Mouse (Mus musculus) brown adipose tissue, adult 24 weeks (tissue): ENCODE measurements around the gene Mpp3. TPM values are rescaled to one million over a fixed set of nuclear protein-coding genes. Genes with fewer than 3 reads are reported as not detected.

Experiments used
- H3K27ac ChIP-seq: fragments of 200-500 bp; replicated peaks from 2 replicates; pipeline ENCODE4 v1.5.1; 2012; ENCODE audit warnings: low read depth, mild to moderate bottlenecking, low read length
- H3K4me1 ChIP-seq: fragments of 200-500 bp; 2 replicates; pipeline ENCODE4 v1.6.1; 2012; ENCODE audit warnings: low read length, mixed read lengths; ENCODE audit not compliant: control insufficient read depth, insufficient read depth, insufficient read length
- H3K4me3 ChIP-seq: fragments of 200-500 bp; 2 replicates; pipeline ENCODE4 v1.5.1; 2012; ENCODE audit warnings: low read depth, mild to moderate bottlenecking, low read length, moderate library complexity; ENCODE audit not compliant: insufficient read depth
- polyA plus RNA-seq: library from polyadenylated mRNA; stranded (reverse); fragments of >200 nt; gene quantifications from 2 replicates; pipeline ENCODE4 v1.2.4, GENCODE M21; 2012; ENCODE audit not compliant: missing spikeins, insufficient read depth, insufficient read length

The Mpp3 gene
- polyA plus RNA-seq, 1 experiment: 0.87 TPM

- Histone ChIP-seq H3K4me3 (no peak overlapping the region), H3K27ac (no peak overlapping the region), H3K4me1 (no peaks in the 10 kb centered on the region; the same call in 1 of the 2 replicates)
Measured at GRCm38 (mm10) chr11:102029304-102029703, 1.0 kb upstream of the Mpp3 start.

GRCm38 (mm10) chr11:102027361-102028017 is 772 bp downstream of the Mpp3 start:
- Histone ChIP-seq H3K27ac (no peak overlapping the region), H3K4me1 (no peaks in the 10 kb centered on the region; the same call in 1 of the 2 replicates), H3K4me3 (peak overlapping the region; percentile 68)

GRCm38 (mm10) chr11:102026694-102027360 is 1.4 kb downstream of the Mpp3 start:
- Histone ChIP-seq H3K4me3 (peak overlapping the region; percentile 68), H3K27ac (no peak overlapping the region), H3K4me1 (no peaks in the 10 kb centered on the region; the same call in 1 of the 2 replicates)

GRCm38 (mm10) chr11:102025991-102026660 is 2.1 kb downstream of the Mpp3 start:
- Histone ChIP-seq H3K4me1 (no peaks in the 10 kb centered on the region; the same call in 1 of the 2 replicates), H3K27ac (no peak overlapping the region), H3K4me3 (peak overlapping the region; percentile 68)

GRCm38 (mm10) chr11:102025354-102025753 is 2.9 kb downstream of the Mpp3 start:
- Histone ChIP-seq H3K4me1 (no peaks in the 10 kb centered on the region; the same call in 1 of the 2 replicates), H3K4me3 (no peak overlapping the region), H3K27ac (no peak overlapping the region)

GRCm38 (mm10) chr11:102024875-102025274 is 3.4 kb downstream of the Mpp3 start:
- Histone ChIP-seq H3K27ac (no peak overlapping the region), H3K4me3 (no peak overlapping the region), H3K4me1 (no peaks in the 10 kb centered on the region; the same call in 1 of the 2 replicates)

- H3K4me3 ChIP-seq: no peak overlapping the region
- H3K4me1 ChIP-seq: no peaks in the 10 kb centered on the region; the same call in 1 of the 2 replicates
- no peak overlapping the region for H3K27ac ChIP-seq
Measured at GRCm38 (mm10) chr11:102024084-102024758, 4.0 kb downstream of the Mpp3 start.

- Histone ChIP-seq H3K4me3 (no peak overlapping the region), H3K27ac (no peak overlapping the region)
Measured at GRCm38 (mm10) chr11:102023406-102023805, 4.9 kb downstream of the Mpp3 start.

GRCm38 (mm10) chr11:102021196-102021595 is 7.1 kb downstream of the Mpp3 start:
- Histone ChIP-seq H3K4me3 (no peak overlapping the region), H3K4me1 (no peaks in the 10 kb centered on the region; the same call in 1 of the 2 replicates), H3K27ac (no peak overlapping the region)

More at GRCm38 (mm10) chr11:102023406-102023805, 4.9 kb downstream of the Mpp3 start:
- H3K4me1 ChIP-seq: no peaks in the 10 kb centered on the region; the same call in 1 of the 2 replicates

- H3K4me3 ChIP-seq: no peak overlapping the region
- no peaks in the 10 kb centered on the region for H3K4me1 ChIP-seq
- H3K27ac ChIP-seq: no peak overlapping the region
Measured at GRCm38 (mm10) chr11:102019736-102020135, 8.5 kb downstream of the Mpp3 start.

- Histone ChIP-seq H3K4me3 (no peak overlapping the region), H3K27ac (no peak overlapping the region), H3K4me1 (no peaks in the 10 kb centered on the region)
Measured at GRCm38 (mm10) chr11:102016136-102016535, 12.1 kb downstream of the Mpp3 start.

- H3K27ac ChIP-seq: no peak overlapping the region
- peaks cover 3% of the 10 kb centered on the region; the same call in 1 of the 2 replicates for H3K4me1 ChIP-seq
- H3K4me3 ChIP-seq: no peak overlapping the region
Measured at GRCm38 (mm10) chr11:102015472-102015871, 12.8 kb downstream of the Mpp3 start.

- peaks cover 4% of the 10 kb centered on the region; the same call in 1 of the 2 replicates for H3K4me1 ChIP-seq
- no peak overlapping the region for H3K4me3 ChIP-seq
- no peak overlapping the region for H3K27ac ChIP-seq
Measured at GRCm38 (mm10) chr11:102013201-102013600, 15.1 kb downstream of the Mpp3 start.

GRCm38 (mm10) chr11:102011510-102011909 is 16.8 kb downstream of the Mpp3 start:
- peaks cover 4% of the 10 kb centered on the region; the same call in 1 of the 2 replicates for H3K4me1 ChIP-seq
- H3K4me3 ChIP-seq: no peak overlapping the region
- no peak overlapping the region for H3K27ac ChIP-seq

GRCm38 (mm10) chr11:102010140-102010539 is 18.1 kb downstream of the Mpp3 start:
- peak overlapping the region; percentile 22; the same call in 1 of the 2 replicates for H3K27ac ChIP-seq
- no peak overlapping the region for H3K4me3 ChIP-seq
- peaks cover 4% of the 10 kb centered on the region; the same call in 1 of the 2 replicates for H3K4me1 ChIP-seq
